In genomic region chr5:148644345-148644744, GRCm38 (mm10) we compare ENCODE assay signal across 18 mouse cellular contexts.
DNase-seq lines count a peak whose midpoint lies in the region; TF ChIP-seq lines count a peak whose summit lies in the region.
"Had no signal": no experiment of that assay in that cellular context is flagged by ENCODE, and none has a peak within 500 bp of the region (broad histone marks: within the 10 kb centered on the region; RNA-seq: fewer than 3 reads in every experiment).

No protein-coding gene starts in this region.

- 95% methylated on average over 7 of the region's 7 CpGs for WGBS in heart, adult 2 months
- 92% methylated on average over 7 of the region's 7 CpGs for WGBS in heart, embryonic 10.5 days
- WGBS in lung, adult 2 months, result 95% methylated on average over 7 of the region's 7 CpGs
- WGBS in limb, embryonic 10.5 days, result 96% methylated on average over 7 of the region's 7 CpGs

- DNase-seq in heart, adult 2 months, result no peak
- no peak for DNase-seq in heart, embryonic 10.5 days (ENCODE audit: low spot score)
- DNase-seq in lung, adult 2 months, result no peak
- no peak for DNase-seq in lung, postnatal 36 days
- peak; percentile 56 for DNase-seq in ES-CJ7 (ENCODE audit: low read depth, low spot score)
- no peak for DNase-seq in limb, embryonic 10.5 days (ENCODE audit: low spot score)
- no peak for DNase-seq in frontal cortex, postnatal 14 days (ENCODE audit: low spot score in 2 of 2)
- DNase-seq: adrenal gland, postnatal 36 days; cerebellum, adult 9-11 months; kidney, postnatal 4 days; layer of hippocampus, postnatal 36 days; right cerebral cortex, adult 18-20 months; spleen, adult 18-20 months; thymus, postnatal 36 days had no signal

- no peaks in the 10 kb centered on the region for H3K27me3 ChIP-seq in heart, adult 2 months (ENCODE audit: control insufficient read depth, insufficient read depth, low read length)
- H3K27me3 ChIP-seq in heart, embryonic 10.5 days (ENCODE audit: insufficient read depth, poor library complexity, severe bottlenecking), result peaks cover 10% of the 10 kb centered on the region; the same call in 1 of the 2 replicates
- peaks cover 11% of the 10 kb centered on the region for H3K27me3 ChIP-seq in limb, embryonic 10.5 days (ENCODE audit: low read depth, poor library complexity, severe bottlenecking)
- H3K27me3 ChIP-seq: hindbrain, embryonic 12.5 days; stomach, embryonic 15.5 days had no signal

- no peaks in the 10 kb centered on the region for H3K79me2 ChIP-seq in heart, adult 2 months (replicated peaks; ENCODE audit: control insufficient read depth, insufficient read depth, low read length)

- intact Hi-C loops in heart, adult 2 months (cut with DNase I), result no loop called here

- H3K27ac ChIP-seq in heart, adult 2 months, result no peak overlapping the region
- no peak overlapping the region for H3K27ac ChIP-seq in heart, embryonic 10.5 days
- 0 out of 2 replicates have a peak overlapping the region, but pooled peaks have one; percentile 46 for H3K27ac ChIP-seq in limb, embryonic 10.5 days
- H3K27ac ChIP-seq: hindbrain, embryonic 12.5 days; midbrain, embryonic 10.5 days; stomach, embryonic 15.5 days had no signal

- TF ChIP-seq EP300 in heart, adult 2 months (IDR thresholded peaks at IDR 0.05; ENCODE audit: insufficient read depth, low read depth, low read length), result no peak

- no peak overlapping the region for H3K4me3 ChIP-seq in heart, adult 2 months
- no peak overlapping the region for H3K4me3 ChIP-seq in heart, embryonic 10.5 days
- H3K4me3 ChIP-seq in lung, adult 2 months (replicated peaks; ENCODE audit: extremely low read depth, low read depth, low read length), result no peak overlapping the region
- no peak overlapping the region for H3K4me3 ChIP-seq in limb, embryonic 10.5 days
- H3K4me3 ChIP-seq: hindbrain, embryonic 12.5 days; midbrain, embryonic 10.5 days; myocyte; stomach, embryonic 15.5 days had no signal

- H3K4me1 ChIP-seq in heart, adult 2 months (ENCODE audit: control insufficient read depth, insufficient read depth, low read length), result peaks cover 3% of the 10 kb centered on the region
- peaks cover 10% of the 10 kb centered on the region; the same call in 1 of the 2 replicates for H3K4me1 ChIP-seq in heart, embryonic 10.5 days
- H3K4me1 ChIP-seq in lung, adult 2 months (ENCODE audit: control insufficient read depth, insufficient read depth, low read length), result no peaks in the 10 kb centered on the region
- peaks cover 31% of the 10 kb centered on the region for H3K4me1 ChIP-seq in limb, embryonic 10.5 days
- H3K4me1 ChIP-seq: hindbrain, embryonic 12.5 days; stomach, embryonic 15.5 days had no signal

- H3K9me3 ChIP-seq in heart, embryonic 10.5 days, result no peaks in the 10 kb centered on the region
- no peaks in the 10 kb centered on the region for H3K9me3 ChIP-seq in limb, embryonic 10.5 days (replicated peaks)
- H3K9me3 ChIP-seq: hindbrain, embryonic 12.5 days; stomach, embryonic 15.5 days had no signal

- TF ChIP-seq POLR2A in heart, adult 2 months (IDR thresholded peaks at IDR 0.05; ENCODE audit: insufficient read depth, low read depth, low read length), result no peak
- TF ChIP-seq POLR2A in lung, adult 2 months (IDR thresholded peaks at IDR 0.05; ENCODE audit: borderline replicate concordance, extremely low read depth, low read depth, low read length), result no peak

- no peak overlapping the region for H3K9ac ChIP-seq in heart, adult 2 months (ENCODE audit: low read depth, low read length)
- H3K9ac ChIP-seq: hindbrain, embryonic 12.5 days; stomach, embryonic 15.5 days had no signal

- TF ChIP-seq CTCF in heart, adult 2 months (IDR thresholded peaks at IDR 0.05), result peak; percentile 24; the same call in 1 of the 2 replicates
- 0 out of 2 replicates have a peak, but pooled peaks have one; percentile 12 for TF ChIP-seq CTCF in lung, adult 2 months (IDR thresholded peaks at IDR 0.05; ENCODE audit: insufficient read depth, low read length)

- no peaks in the 10 kb centered on the region for H3K36me3 ChIP-seq in heart, adult 2 months (ENCODE audit: control insufficient read depth, insufficient read depth, low read length)
- no peaks in the 10 kb centered on the region for H3K36me3 ChIP-seq in heart, embryonic 10.5 days
- no peaks in the 10 kb centered on the region for H3K36me3 ChIP-seq in limb, embryonic 10.5 days
- H3K36me3 ChIP-seq: hindbrain, embryonic 12.5 days; midbrain, embryonic 10.5 days; stomach, embryonic 15.5 days had no signal
